Mouse (Mus musculus) spleen, embryonic (tissue): ENCODE results near the gene Selenbp1.
"Not testable (repeated sequence)": the region's sequence is repeated elsewhere in the genome, so short reads cannot be mapped to it uniquely, and the experiment has no call there.

Source experiments
- CTCF ChIA-PET: fragments of 350-600 bp; sonication (Branson Sonifier 250); formaldehyde crosslinking; loops from one replicate; lab custom pipeline; 2022; lab: Charles Lee

The Selenbp1 gene

DNA sequence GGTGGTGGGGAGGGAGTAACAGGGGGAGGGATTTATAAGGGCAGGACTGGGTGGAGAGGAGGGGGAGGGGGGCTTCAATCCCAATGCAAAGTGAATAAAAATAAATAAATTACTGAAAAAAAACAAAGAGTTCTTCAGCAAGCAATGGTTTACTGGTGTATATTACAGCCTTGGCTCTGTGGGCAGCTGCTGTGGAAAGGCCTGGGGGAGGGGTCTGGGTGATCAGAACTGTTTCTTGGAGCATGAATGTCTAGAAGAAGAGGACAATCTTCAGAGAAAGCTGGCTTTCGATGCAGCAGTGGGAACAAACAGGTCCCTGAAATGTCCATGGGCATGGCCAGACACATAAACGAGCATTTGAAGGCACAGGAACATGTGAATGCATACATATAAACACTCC is 577 bp upstream of the Selenbp1 start:
- CTCF ChIA-PET, result not testable (repeated sequence)

DNA sequence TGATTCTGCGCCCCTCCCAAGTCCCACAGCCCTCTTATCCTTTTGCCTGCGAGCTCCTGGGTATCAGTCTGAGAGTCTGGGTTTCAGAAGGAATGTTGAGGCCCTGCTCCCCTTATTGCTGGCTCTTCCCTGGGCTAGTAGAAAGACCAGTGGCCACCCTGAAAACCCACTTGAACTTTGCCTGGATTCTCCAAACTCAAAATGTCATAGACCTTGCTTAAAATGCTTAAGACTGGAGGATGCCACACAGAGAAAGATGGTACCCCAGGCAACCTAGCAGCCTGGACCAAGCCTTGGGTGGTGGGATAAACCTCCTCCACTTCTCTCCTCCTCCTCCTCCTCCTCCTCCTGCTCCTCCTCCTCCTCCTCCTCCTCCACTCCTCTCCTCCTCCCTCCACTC is 748 bp downstream of the Selenbp1 start:
- CTCF ChIA-PET, result not testable (repeated sequence)

DNA sequence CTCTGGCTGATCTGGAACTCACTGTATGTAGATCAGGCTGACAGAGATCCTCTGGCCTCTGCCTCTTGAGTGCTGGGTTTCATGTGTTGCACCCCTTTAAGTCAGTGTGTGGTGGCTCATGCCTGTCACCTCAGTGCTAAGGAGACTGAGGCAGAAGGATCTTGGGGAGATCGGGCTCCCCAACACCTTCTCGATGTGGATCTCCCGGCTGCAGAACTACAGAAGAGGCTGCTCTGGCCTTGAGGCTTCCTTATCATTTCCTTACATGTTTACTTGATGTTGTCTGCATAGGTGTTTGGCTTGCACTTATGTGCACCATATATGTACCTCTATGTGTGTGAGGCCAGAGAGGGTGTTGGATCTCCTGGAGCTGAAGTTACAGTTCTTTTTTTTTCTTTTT is 1.7 kb downstream of the Selenbp1 start:
- CTCF ChIA-PET, result not testable (repeated sequence)

DNA sequence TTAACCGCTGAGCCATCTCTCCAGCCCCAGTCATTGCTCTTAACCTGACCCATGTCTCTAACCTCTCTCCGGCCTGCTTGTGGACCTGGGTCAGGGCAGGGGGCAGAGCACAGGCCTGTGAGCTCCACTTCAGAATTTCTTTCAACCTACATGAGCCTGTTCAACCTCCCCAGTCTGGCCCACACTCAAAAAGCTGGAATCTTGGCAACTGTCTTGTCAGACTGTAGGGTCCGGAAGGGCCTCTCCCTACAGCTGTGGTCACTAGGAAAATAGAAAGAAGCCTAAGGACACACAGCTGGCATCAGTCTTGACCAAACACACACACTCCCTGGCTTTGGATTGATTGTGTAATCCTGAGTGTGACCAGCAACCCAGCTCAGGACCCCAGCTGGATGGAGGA is 2.5 kb downstream of the Selenbp1 start:
- CTCF ChIA-PET, result not testable (repeated sequence)

DNA sequence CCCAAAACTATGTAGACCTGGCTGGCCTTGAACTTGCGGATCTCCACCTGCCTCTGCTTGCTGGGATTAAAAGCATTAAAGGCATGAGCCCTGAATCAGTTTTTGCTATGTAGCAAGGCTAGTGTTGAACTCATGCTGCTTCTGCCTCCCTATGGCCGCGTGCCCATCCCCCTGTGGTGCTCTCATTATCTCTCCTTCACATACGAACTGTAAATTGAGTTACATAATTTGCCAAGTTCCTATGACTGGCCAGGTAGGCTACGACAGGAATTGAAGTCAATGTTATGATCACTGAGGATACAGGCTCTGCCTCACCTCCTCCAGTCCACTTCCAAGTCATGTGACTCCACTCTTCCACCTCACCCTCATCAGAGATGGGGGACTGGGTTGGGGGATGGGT is 3.3 kb downstream of the Selenbp1 start:
- CTCF ChIA-PET, result not testable (repeated sequence)

DNA sequence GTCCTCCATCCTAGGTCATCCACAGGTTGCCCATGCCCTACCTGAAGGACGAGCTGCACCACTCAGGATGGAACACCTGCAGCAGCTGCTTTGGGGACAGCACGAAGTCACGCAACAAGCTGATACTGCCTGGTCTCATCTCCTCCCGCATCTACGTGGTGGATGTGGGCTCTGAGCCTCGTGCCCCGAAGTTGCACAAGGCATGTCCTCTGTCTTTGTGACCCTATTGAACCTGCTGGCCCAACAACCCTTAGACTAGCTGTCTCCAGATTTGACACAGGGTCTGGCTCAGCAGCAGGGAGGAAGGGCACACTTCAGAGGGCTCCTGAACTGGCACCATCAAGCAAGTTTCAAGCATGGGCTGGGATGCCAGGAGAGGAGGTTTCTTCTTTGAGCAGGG is 4.3 kb downstream of the Selenbp1 start:
- CTCF ChIA-PET, result not testable (repeated sequence)

DNA sequence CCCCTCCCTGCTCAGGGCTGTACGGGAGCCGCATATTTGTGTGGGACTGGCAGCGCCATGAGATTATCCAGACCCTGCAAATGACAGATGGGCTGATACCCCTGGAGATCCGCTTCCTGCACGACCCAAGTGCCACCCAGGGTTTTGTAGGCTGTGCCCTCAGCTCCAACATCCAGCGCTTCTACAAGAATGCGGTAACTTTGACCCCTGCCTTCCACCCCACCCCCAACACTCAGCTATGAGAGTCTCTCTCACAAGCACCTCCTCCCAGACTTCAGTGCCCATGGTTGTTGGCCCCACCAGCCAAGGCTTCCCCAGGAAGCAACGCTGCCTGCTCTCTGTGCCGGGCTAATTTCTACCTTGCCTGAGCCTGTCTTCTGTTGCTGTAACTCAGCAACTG is 7.2 kb downstream of the Selenbp1 start:
- CTCF ChIA-PET, result not testable (repeated sequence)

DNA sequence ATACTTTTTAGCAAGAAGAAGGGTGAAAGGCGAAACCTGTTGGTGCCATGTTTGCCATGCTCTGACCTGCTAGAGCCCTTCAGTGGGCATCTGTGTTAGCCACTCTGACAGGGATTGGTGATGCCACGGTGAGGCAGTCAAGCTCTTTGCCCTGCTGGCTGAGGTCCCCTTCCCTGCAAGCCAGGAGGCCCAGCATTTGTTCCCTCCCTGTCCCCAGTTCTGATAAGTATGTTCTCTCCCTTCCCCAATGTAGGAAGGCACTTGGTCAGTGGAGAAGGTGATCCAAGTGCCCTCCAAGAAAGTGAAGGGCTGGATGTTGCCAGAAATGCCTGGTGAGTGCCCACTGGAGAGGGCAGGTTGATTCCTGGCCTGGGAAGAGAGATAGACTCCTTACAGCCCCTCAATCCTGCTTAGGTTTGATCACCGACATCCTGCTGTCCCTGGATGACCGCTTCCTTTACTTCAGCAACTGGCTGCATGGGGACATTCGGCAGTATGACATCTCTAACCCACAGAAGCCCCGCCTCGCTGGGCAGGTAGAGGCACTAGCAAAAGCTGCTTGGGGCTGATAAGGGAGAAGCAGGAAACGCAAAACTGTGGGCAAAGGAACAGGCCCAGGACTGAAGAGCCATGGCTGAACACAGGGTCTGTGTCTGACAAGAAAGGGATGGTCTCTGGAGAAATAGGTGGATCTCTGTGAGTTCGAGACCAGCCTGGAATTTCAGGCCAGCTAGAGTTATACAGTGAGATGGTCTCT is 9.5 kb downstream of the Selenbp1 start:
- CTCF ChIA-PET, result not testable (repeated sequence)

DNA sequence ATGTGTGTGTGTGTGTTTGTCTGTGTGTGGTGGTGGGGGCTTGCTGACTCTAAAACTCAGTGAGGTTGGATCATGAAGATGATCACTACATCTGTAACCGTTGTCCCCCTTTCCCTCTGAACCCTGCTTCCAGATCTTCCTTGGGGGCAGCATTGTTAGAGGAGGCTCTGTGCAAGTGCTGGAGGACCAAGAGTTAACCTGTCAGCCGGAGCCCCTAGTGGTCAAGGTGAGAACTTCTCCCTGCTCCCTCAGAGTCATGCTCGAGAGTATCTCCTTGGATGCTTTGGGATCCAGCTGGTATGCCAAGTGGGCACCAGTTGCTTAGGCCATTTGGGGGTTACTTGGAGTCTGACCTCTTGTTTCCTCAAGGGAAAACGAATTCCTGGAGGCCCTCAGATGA is 10.8 kb downstream of the Selenbp1 start:
- CTCF ChIA-PET, result interaction anchor here (0.6 kb wide), 1 partner anchor 26 kb away, joined by 3 read pairs; no protein-coding TSS in a partner anchor

DNA sequence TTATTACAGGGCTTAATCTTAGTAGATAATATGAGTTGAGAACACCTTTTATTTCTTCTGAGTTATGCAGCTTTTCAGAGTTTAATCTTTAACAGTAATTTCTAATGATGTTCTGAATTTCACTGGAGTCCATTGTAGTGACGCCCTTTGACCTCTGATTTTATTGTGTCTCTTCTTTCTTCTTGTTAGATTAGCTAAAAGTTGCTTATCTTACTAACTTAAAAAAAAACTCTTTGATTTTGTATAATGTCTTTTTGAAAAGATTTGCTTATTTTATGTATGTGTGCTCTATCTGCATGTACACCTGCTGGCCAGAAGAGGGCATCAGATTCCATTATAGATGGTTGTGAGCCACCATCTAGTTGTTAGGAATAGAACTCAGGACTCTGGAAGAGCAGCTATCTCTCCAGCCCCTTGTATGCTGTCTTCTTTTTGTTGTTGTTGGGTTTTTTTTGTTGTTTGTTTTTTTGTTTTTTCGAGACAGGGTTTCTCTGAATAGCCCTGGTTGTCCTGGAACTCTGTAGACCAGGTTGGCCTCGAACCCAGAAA is 15.3 kb downstream of the Selenbp1 start:
- CTCF ChIA-PET, result interaction anchor here (0.6 to 1.5 kb wide), 5 partner anchors 15 to 52 kb away, joined by 3 to 27 read pairs (median 8); no protein-coding TSS in a partner anchor

DNA sequence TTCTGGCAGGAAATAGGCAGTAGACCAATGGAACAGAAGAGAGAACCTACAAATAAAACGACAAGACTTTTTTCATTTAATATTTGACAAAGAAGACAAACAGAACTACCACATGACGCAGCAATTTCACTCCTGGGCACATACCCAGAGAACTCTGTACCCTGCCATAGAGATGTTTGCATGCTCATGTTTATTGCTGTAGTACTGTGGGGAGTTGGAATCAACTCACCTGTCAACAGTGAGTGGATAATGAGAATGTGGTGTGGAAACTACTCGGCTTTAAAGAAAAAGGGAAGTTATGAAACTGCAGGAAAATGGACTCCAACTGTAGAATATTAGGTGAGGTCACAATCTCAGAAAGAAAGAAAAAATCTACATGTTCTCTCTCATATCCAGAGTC is 16.8 kb downstream of the Selenbp1 start:
- CTCF ChIA-PET, result no interaction called here

DNA sequence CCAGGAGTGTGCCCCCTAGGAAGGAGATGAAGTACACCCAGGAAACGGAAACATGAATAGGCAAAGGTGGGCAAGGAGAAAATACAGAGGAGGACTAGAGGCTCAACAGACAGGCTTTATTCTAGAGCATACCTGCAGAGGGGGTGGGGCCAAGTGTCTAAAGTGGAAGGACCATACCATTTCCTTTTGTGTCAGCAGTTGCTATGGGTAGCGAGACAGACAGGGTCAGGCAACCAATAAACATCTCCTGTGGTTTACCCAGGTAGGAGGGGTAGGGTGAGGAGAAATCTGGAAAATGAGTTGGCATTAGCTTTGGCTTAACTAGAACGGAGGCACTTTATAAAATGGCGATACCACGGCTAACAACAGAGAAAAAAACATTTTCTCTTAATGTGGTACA is 19.9 kb downstream of the Selenbp1 start:
- CTCF ChIA-PET, result interaction anchor here (0.5 to 0.9 kb wide), 2 partner anchors 15 to 88 kb away, joined by 3 to 5 read pairs; no protein-coding TSS in a partner anchor

DNA sequence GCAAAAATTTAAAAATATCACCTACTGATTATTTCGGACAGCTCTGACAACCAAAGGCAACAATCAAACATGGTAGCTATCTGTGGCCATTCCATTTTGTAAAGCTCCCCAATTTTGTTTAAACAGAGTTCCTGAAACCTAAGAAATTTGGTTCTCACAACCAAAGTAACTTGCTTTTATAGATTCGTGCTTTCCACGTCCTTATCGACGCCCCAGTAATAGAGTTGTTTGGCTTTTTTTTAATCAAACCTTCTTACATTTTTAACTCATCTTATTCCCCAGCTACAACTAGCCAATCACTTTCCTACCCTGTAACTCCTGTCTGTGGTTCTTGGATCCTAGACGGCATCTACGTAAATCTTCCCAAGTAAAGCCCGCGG is 20.5 kb downstream of the Selenbp1 start:
- CTCF ChIA-PET, result interaction anchor here (0.5 to 0.9 kb wide), 2 partner anchors 14 to 88 kb away, joined by 3 to 5 read pairs; no protein-coding TSS in a partner anchor

DNA sequence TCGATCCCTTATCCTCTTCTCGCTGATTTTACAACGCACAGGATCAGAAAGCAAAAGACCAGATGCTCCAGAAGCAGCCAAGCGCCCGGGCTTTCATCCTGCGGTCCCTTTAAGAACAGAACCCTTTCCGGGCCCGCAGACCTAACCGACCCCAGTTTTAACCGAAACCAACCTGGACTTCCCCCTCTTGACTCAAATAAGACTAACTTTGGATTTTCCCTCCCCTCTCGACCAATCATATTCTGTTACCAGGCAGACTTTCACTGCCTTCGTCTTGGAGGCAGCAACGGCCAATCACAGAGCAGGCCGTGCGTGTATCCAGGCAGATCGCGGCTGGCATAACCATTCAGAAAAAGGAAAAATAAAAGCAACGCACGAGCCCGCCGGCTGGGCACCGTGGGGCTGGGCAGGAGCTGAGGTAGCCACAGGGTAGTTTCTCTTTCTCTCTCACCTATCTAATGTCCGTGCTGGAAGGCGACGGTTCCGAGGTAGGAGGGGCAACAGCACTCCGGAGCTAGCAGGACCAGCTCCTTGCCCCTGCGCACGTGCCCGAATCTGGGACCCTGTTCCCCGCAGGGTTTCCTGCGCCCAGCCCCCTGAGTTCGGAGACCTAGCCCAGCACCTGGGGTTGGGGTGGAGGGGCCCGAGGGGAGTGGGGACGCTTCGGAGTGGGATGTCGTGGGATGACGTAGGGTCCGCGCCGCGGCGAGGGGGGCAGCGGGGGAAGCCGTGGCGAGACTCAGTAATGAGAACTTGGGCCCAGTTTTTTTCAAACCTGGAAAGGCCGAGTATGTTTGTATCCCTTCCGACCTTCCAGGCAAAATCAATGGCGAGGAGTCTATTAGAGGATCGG is 21.1 kb downstream of the Selenbp1 start, which contains the start of gene Rfx5:
Gene Rfx5 (plus strand): TSS at position 312 of the 853 bp plus-strand sequence.
- CTCF ChIA-PET, result interaction anchor here (0.8 kb wide), 1 partner anchor 9 kb away, joined by 8 read pairs; no protein-coding TSS in a partner anchor

DNA sequence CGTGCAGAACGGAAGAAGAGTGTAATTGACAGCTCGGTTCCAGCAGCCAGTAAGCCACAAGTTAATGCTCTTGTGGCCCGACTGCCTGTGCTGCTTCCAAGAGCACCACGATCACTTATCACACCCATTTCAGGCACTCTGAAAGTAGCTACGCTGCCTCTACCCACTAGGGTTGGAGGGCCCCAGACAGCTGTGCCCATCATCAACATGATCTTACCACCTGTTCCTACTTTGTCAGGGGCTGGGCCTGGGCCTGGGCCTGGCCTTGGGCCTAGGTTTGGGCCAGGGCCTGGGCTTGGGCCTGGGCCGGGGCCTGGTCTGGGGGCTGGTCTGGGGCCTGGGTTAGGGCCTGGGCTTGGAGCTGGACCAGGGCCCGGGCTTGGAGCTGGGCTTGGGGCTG is 25.4 kb downstream of the Selenbp1 start:
- CTCF ChIA-PET, result interaction anchor here (0.6 kb wide), 1 partner anchor 34 kb away, joined by 3 read pairs; no protein-coding TSS in a partner anchor

DNA sequence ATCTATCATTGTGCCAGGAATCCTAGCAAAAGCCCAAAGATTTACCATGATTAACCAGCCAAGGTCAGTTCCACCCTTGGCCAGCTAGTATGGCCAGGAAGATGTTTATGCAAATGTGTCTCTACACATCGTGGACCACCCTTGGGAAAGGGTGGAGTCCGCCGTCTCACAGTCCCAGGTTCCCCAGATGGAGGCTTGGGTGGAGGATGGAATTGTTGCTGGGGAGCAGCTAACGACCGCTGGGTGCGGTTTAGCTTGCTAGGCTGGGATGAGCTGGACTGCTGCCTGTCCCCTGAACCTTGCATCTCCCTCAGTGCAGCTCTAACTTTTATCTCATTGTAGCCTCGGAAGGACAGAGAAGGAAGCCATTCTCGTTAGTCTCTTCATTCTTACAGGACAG is 27.0 kb downstream of the Selenbp1 start:
- CTCF ChIA-PET, result no interaction called here

DNA sequence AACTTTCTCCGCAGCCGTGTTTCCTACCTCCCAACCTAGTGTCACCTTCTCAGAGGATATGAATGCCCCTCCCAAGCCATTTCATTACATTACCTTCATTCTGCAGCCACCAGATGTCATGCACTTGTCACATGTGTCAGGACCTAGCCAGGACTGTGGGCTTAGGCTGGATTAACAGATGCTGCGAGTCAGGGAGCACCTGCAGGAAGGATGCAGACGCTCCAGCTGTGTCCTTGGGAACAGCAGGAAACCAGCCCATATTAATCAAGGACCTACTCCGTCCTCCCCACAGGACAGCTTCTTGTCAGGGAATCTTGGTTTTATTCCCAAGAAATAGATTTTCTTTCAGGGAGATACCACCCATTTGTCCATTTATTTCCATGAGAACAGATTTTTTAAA is 27.5 kb downstream of the Selenbp1 start:
- CTCF ChIA-PET, result no interaction called here

DNA sequence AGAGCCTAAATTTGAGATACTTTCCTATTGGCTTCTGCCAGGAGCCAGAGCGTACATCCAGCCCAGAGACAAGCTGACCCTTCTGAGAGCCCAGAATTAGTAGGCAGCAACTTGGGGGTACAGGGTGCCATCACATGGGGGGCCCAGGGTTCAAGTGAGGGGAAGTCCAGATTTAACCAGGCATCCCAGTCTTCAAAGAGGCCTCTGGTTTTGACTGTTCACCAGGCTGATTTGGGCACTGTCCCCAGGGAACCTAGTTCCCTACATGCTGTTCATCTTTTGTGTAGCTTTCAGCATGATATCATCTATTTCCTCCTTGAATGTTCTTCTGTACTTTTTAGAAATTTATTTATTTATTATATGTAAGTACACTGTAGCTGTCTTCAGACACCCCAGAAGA is 32.1 kb downstream of the Selenbp1 start:
- CTCF ChIA-PET, result interaction anchor here (0.7 kb wide), 1 partner anchor 17 kb away, joined by 3 read pairs; no protein-coding TSS in a partner anchor

DNA sequence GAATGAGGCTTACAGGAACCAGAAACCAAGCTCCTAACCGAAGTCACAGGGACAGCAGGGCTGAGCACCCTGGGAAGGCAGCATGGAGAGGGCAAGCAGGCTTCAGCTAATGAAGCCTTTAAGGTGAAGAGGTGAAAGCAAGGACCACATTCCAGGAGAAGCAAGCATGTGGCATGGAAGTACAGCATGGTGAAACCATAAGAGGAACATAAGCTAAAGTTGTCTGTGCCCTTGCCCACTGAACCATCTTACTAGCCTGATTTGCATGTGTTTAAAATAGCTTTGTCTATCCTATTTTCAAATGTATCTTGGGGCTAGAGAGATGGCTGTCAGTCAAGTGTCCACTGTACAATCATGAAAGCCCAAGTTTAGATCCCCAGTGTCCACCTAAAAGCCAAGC is 33.0 kb downstream of the Selenbp1 start:
- CTCF ChIA-PET, result no interaction called here

DNA sequence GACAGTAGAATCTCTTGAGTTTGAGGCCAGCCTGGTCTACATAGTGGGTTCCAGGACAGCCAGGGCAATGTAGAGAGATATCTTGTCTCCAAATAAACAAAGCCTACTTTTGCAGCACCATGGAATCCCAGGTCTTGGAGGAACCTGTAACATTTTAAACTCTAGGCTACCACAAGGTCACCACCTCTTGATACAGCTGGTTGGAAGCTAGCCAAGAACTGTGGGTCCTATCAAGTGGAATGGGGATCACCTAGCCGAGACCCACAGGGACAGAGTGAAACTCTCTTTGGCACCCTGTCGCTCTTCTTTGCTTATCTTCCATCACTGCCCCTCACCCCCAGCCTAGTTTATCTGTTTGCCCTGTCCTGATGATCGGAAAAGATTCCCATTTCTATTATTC is 39.7 kb downstream of the Selenbp1 start:
- CTCF ChIA-PET, result no interaction called here

DNA sequence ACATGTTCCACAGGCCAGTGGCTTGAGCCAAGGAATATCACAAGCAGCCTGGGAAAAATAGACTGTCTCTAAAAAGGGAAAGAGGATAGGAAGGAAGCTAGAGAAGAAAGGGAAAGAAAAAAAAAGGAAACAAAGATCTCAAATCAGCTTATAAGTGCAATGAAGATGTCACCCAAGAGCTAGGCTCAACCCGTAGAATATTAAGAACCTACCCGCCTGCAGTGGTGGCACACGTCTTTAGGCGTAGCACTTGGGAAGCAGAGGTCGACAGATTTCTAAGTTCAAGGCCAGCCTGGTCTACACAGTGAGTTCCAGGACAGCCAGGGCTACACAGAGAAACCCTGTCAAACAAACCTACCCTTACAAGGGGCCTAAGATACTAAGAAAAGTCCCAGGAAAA is 40.8 kb downstream of the Selenbp1 start:
- CTCF ChIA-PET, result interaction anchor here (0.7 to 1.5 kb wide), 2 partner anchors 23 to 26 kb away, joined by 4 to 27 read pairs; no protein-coding TSS in a partner anchor

DNA sequence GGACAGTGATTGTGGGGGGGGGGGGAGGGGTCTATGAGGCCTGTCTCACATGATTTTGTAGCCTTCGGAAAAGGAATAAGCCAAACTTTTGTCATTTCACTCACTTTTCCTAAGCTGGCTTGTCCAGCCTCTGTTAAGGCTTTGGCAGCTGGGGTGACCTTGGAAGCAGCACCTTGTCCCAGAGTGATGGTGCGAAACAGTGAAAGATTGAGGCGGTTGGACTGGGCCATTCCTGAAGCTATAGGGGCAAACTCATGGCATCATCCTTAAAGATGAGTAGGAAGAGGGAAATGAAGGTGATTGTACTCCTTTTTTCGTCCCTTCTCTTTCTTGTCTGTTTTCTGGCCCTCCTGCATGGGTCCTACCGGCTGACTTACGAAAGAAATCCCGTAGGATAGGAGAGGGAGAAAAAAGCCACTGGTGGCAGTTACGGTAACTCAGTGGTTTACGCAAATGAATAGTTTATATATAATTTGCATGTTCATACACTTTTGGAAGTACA is 41.2 kb downstream of the Selenbp1 start:
- CTCF ChIA-PET, result interaction anchor here (0.7 to 1.5 kb wide), 2 partner anchors 23 to 26 kb away, joined by 4 to 27 read pairs; no protein-coding TSS in a partner anchor
